ENCODE assay signal across 12 mouse cellular contexts in genomic region chr5:106381919-106382318, GRCm38 (mm10).
A peak's percentile ranks its signal among the peaks of the same experiment; 100 is the strongest.
DNase-seq lines count a peak whose midpoint lies in the region; ATAC-seq and TF ChIP-seq lines count a peak whose summit lies in the region.
"Had no signal": no experiment of that assay in that cellular context is flagged by ENCODE, and none has a peak within 500 bp of the region (broad histone marks: within the 10 kb centered on the region; RNA-seq: fewer than 3 reads in every experiment).

No protein-coding gene starts in this region.

- intact Hi-C loops in heart, postnatal 36 days (cut with DNase I): no loop called here

- TF ChIP-seq POLR2A in testis, adult 2 months (IDR thresholded peaks at IDR 0.05; ENCODE audit: control insufficient read depth, low read depth, low read length): no peak

- no peak for DNase-seq in hindbrain, postnatal 0 days (ENCODE audit: low spot score)
- no peak for DNase-seq in testis, postnatal 14 days (ENCODE audit: low spot score)
- peak; percentile 22 to 46 for DNase-seq in adrenal gland, postnatal 36 days
- peak; percentile 58 for DNase-seq in retina, embryonic 14.5 days (ENCODE audit: low spot score)
- no peak for DNase-seq in heart, postnatal 36 days
- no peak for DNase-seq in right cerebral cortex, postnatal 4 days
- DNase-seq: layer of hippocampus, adult 9-11 months; right cerebral cortex, adult 18-20 months had no signal

- TF ChIP-seq CTCF in hindbrain, postnatal 0 days (IDR thresholded peaks at IDR 0.05; ENCODE audit: low read depth): peak; percentile 35
- peak; percentile 54; the same call in 1 of the 2 replicates for TF ChIP-seq CTCF in testis, adult 2 months (IDR thresholded peaks at IDR 0.05; ENCODE audit: control insufficient read depth, insufficient read depth, insufficient replicate concordance, low read depth, low read length)

- H3K4me2 ChIP-seq in hindbrain, postnatal 0 days (ENCODE audit: low read depth, low read length): no peak overlapping the region
- H3K4me2 ChIP-seq in hindbrain, embryonic 16.5 days (ENCODE audit: low read length): no peak overlapping the region
- H3K4me2 ChIP-seq: hindbrain, embryonic 15.5 days had no signal

- ATAC-seq in hindbrain, postnatal 0 days: no peak
- ATAC-seq in hindbrain, embryonic 16.5 days: no peak
- ATAC-seq: forebrain, embryonic 14.5 days had no signal

- H3K27ac ChIP-seq in hindbrain, postnatal 0 days: no peak overlapping the region
- no peak overlapping the region for H3K27ac ChIP-seq in hindbrain, embryonic 16.5 days (ENCODE audit: low read depth, low read length)
- no peak overlapping the region for H3K27ac ChIP-seq in testis, adult 2 months (ENCODE audit: control insufficient read depth, insufficient read depth, low read depth, low read length)
- H3K27ac ChIP-seq: hindbrain, embryonic 15.5 days had no signal

- no peaks in the 10 kb centered on the region for H3K36me3 ChIP-seq in hindbrain, postnatal 0 days (ENCODE audit: insufficient read depth, low read length)
- H3K36me3 ChIP-seq in hindbrain, embryonic 16.5 days (ENCODE audit: control insufficient read depth, insufficient read depth, low read length): no peaks in the 10 kb centered on the region
- H3K36me3 ChIP-seq in testis, adult 2 months (ENCODE audit: control insufficient read depth, insufficient read depth, low read length): no peaks in the 10 kb centered on the region
- H3K36me3 ChIP-seq: hindbrain, embryonic 15.5 days had no signal

- WGBS in hindbrain, postnatal 0 days: 93% methylated on average over 3 of the region's 3 CpGs
- WGBS in hindbrain, embryonic 16.5 days: 88% methylated on average over 3 of the region's 3 CpGs

- no peak overlapping the region for H3K9ac ChIP-seq in hindbrain, postnatal 0 days (replicated peaks; ENCODE audit: low read length)
- H3K9ac ChIP-seq in hindbrain, embryonic 16.5 days (ENCODE audit: low read depth, low read length): no peak overlapping the region
- H3K9ac ChIP-seq: hindbrain, embryonic 15.5 days had no signal

- H3K27me3 ChIP-seq in hindbrain, postnatal 0 days (ENCODE audit: insufficient read depth, low read length): no peaks in the 10 kb centered on the region
- no peaks in the 10 kb centered on the region for H3K27me3 ChIP-seq in hindbrain, embryonic 16.5 days (replicated peaks; ENCODE audit: control insufficient read depth, insufficient read depth, low read length)
- no peaks in the 10 kb centered on the region for H3K27me3 ChIP-seq in testis, adult 2 months (ENCODE audit: control insufficient read depth, insufficient read depth, low read length)
- H3K27me3 ChIP-seq: hindbrain, embryonic 15.5 days had no signal

- H3K4me1 ChIP-seq in hindbrain, postnatal 0 days (ENCODE audit: insufficient read depth, low read length): no peaks in the 10 kb centered on the region
- no peaks in the 10 kb centered on the region; the same call in none of the 2 replicates for H3K4me1 ChIP-seq in hindbrain, embryonic 16.5 days (ENCODE audit: control insufficient read depth, insufficient read depth, low read depth, low read length)
- no peaks in the 10 kb centered on the region for H3K4me1 ChIP-seq in testis, adult 2 months (ENCODE audit: control insufficient read depth, insufficient read depth, low read length)

- H3K9me3 ChIP-seq in hindbrain, postnatal 0 days (ENCODE audit: low read length): no peaks in the 10 kb centered on the region
- no peaks in the 10 kb centered on the region for H3K9me3 ChIP-seq in hindbrain, embryonic 16.5 days (ENCODE audit: control insufficient read depth, low read length)
- H3K9me3 ChIP-seq: hindbrain, embryonic 15.5 days had no signal

- no peak overlapping the region for H3K4me3 ChIP-seq in hindbrain, postnatal 0 days (ENCODE audit: low read length)
- no peak overlapping the region for H3K4me3 ChIP-seq in hindbrain, embryonic 16.5 days (ENCODE audit: low read length)
- H3K4me3 ChIP-seq in testis, adult 2 months (ENCODE audit: control insufficient read depth, low read depth, low read length): no peak overlapping the region
- H3K4me3 ChIP-seq: hindbrain, embryonic 15.5 days had no signal

Comparison
In these comparisons a context has a peak if more than half of its experiments do, and no peak if none do; other contexts are left out.
1. DNase-seq: peak in adrenal gland, postnatal 36 days (2 of 2) and retina, embryonic 14.5 days (single experiment); none in hindbrain, postnatal 0 days (single experiment), testis, postnatal 14 days (single experiment), heart, postnatal 36 days (0 of 2) and right cerebral cortex, postnatal 4 days (single experiment).